Mouse (Mus musculus) adrenal gland, adult 2 months (tissue): ENCODE measurements around the gene Syp. TPM values are rescaled to one million over a fixed set of nuclear protein-coding genes. Genes with fewer than 3 reads are reported as not detected.

Experiments used
- DNase-seq: peaks from one replicate; pipeline ENCODE4 v3.0.0; 2021
- polyA plus RNA-seq: library from polyadenylated mRNA; depleted of rRNA; stranded (reverse); fragments of >200 nt; gene quantifications from 2 replicates; pipeline ENCODE4 v1.2.3, GENCODE M21; 2012
- total RNA-seq, 2 experiments: library from RNA; stranded (reverse); gene quantifications; 2 replicates each; pipeline ENCODE4 v1.2.3; 2021

The Syp gene
- total and polyA plus RNA-seq, 3 experiments, result 20.4 to 81.7 (median 34.3) TPM

GRCm38 (mm10) chrX:7662936-7663335 is 24.7 kb downstream of the Syp start:
- DNase-seq, result no peak

- DNase-seq, result peak; percentile 56
Measured at GRCm38 (mm10) chrX:7664791-7665190, 26.5 kb downstream of the Syp start.

- DNase-seq, result no peak
Measured at GRCm38 (mm10) chrX:7665739-7666502, 27.6 kb downstream of the Syp start.

DNA sequence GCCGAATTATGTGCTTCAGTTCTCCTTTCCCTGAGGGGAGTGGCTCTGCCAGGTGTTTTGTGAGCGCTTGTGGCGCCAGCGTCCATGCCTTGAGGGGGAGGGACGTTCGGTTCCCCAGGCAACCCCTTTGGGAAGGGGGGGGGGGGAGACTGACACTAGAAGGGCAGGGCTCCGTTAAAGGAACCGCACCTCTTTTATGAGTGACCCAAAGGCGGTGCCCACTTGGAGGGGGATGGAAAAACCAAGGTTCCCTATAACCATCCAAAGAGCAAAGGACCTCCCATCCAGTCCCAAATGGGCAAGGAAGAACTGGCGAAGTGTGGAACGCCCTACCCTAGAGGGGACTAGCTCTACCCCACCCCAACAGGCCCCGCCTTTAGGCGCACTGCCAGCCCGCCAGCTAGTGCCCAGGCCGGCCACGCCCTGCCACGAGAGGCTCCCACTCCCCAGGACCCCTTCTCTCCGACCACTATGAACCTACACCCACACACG is 32.2 kb downstream of the Syp start:
- peak; percentile 82 for DNase-seq

DNA sequence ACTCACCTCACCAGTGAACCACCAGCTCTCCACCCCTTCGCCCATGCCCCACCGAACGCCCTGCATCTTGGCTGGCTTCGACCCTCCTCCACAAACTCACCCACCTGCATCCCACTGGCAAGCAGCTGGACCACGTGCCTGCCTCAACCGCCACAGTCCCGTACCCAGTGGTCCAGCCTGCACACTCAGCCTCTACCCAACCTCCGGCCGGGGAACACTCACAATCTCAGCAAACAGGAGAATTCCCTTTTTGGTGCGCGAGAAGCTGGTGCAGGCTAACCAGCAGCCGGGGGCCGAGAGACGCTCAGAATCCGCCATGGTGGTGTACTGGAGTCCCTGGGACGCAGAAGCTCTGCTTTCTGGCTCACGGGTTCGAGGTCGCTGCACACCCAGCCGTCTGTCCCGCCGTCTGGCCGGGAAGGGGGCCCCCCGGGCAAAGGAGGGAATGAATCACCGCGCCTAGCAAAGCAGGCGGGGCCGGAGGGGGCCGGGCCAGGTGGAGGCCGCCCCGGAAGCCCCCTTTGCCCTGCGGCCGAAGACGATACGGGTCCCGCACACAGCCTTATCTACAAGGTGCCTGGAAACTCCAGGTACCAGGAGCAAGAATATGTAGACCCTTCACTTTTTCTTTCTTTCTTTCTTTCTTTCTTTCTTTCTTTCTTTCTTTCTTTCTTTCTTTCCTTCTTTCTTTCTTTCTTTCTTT is 32.8 kb downstream of the Syp start, which contains the start of gene Plp2:
Gene Plp2 (minus strand): TSS at position 470 of the 703 bp plus-strand sequence.
- DNase-seq, result peak; percentile 83

GRCm38 (mm10) chrX:7672739-7673138 is 34.5 kb downstream of the Syp start:
- no peak for DNase-seq

DNA sequence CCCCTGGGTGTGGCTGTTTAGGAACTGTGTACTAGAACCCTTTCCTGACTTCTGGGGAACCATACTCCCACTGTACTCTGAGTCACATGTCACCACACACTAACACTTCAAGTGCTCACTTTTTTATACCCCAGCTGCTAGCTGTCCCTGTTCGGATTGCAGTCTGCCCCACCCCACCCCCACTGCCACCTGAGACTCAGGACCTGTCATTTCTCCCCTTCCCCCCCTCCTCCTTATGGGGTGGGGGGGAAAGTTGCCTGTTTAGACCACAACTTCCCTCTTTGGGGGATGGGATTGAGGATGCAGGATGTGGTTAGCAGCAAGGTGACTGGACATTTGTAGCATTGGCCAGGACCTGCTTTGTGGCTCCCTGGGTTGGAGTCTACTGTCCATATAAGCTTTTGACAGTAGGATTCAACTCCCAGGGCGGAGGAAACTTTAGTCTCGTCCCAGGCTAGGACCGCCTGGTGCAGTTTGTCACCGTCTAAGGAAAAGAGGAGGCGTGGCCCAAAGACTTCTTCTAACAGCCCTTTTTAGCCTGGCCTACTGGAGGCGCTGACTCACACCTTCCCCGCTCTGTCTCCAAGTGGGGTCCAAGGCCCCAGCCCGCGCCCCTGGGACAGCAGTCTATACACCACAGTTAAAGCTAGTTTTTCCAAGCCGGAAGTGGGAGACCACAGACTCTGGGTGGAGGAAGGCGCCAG is 35.5 kb downstream of the Syp start:
- peak; percentile 62 for DNase-seq

DNA sequence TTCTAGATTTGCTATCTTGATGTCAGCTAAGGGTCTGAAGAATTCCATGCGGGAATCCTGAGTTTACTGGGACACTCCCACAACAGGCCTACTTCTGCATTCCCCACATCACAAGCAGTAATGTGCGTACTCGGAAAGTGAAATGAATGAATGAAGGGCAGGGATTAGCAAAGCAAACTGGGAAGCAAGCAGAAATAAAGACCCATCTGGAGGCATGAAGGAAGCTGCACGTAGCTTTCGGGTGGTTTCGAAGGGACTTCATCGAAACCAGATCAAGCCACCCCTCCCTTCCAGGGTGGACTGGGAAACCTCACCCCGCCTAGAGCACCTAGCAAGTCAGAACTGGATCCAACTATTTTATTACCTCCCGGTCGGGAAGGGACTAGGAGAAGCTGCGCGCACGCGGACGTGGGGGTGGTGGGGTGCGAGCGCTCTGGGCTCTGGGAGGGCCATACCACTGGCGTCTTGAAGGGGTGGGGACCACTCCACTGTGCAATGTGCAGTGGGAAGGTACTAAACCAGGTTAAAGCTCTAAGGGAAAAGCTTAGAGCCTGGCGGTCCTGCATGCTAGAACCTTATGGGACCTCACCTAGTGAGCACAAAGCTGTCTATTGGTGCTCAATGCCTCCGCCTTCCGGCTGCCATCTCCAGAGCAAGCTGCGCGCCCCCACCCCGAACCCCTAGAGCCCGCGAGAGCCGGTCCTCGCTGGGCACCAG is 36.2 kb downstream of the Syp start:
- peak; percentile 38 for DNase-seq

GRCm38 (mm10) chrX:7675001-7675380 is 36.7 kb downstream of the Syp start:
- no peak for DNase-seq

DNA sequence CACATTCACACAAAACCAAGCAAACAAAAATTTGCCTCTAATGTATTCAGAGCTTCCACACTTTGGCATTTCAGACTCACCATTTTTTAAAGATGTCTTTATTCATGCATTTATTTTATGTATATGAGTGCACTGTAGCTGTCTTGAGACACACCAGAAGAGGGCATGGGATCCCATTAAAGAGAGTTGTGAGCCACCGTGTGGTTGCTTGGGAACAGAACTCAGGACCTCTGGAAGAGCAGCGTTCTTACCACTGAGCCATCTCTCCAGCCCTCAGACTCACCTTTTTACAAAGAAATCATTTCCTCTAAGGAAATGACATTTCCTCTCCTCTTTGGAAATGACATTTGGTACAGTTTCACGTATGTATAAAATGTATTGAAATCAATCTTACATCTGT is 40.7 kb downstream of the Syp start:
- no peak for DNase-seq

GRCm38 (mm10) chrX:7679405-7680056 is 41.3 kb downstream of the Syp start:
- peak; percentile 93 for DNase-seq

DNA sequence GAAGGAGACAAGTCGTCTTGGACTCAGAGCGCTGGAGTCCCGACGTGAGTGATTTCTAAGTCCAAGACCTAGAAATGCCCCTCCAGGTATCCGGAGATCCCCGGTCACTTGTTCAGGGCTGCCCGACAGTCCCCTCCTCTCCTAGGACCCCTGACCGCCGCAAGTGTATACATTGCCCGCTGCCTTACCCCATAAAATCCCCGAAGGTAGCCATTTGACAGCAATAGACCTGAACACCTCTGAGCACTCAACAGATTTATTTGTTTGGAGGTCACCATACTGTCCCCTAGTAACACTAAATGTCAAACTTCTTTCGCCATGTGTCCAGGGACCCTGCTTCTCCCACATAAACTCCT is 41.8 kb downstream of the Syp start:
- no peak for DNase-seq

- no peak for DNase-seq
Measured at GRCm38 (mm10) chrX:7680864-7681263, 42.6 kb downstream of the Syp start, which contains the start of gene Magix. Magix (minus strand) TSS chrX:7681251.

GRCm38 (mm10) chrX:7688321-7688720 is 50.0 kb downstream of the Syp start:
- no peak for DNase-seq

DNA sequence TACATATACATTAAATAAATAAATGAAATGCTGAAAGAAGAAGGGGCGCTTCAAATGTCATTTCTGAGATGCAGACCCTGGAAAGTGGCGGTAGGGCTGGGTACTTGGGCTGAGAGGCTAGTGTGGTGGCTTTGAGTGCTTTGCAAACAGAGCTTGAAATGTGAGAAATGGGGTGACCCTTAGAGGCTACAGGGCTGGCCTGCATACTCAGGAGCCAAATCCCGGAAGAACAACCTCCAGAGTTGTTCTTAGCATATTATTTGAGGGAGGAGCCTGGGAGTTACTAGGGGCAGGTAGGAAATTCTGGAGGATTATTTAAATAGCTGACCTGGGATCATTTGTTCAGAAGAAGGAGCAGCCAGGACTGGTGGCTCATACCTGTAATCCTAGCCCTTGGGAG is 52.2 kb downstream of the Syp start:
- no peak for DNase-seq

GRCm38 (mm10) chrX:7692862-7693261 is 54.6 kb downstream of the Syp start:
- DNase-seq, result no peak

- DNase-seq, result no peak
Measured at GRCm38 (mm10) chrX:7696520-7696919, 58.2 kb downstream of the Syp start.

DNA sequence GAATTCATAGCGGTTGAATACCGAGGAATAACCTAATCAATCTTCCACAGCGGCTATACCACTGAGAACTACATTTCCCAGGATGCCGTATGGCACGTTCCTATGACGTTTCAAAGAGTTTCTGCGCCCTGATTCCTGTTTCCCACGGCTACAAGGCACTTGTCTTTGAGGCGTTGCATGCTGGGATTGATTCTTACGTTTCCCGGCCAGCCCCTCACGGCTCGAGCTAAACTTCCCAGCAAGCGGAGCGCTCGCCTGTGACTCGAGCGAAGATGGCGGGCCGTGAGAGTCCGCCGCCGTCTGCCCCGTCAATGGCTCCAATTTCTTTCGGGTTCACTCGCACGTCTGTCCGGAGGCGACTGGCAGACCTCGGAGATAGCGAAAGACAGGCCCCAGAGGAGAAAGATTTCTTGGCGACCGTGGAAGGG is 58.7 kb downstream of the Syp start, which contains the start of gene Gpkow:
Gene Gpkow (plus strand): TSS at position 178 of the 428 bp plus-strand sequence.
- peak; percentile 88 for DNase-seq
